Mouse (Mus musculus) hindbrain, embryonic 15.5 days (tissue): ENCODE measurements at regions not wholly inside any gene's neighbourhood (a gene's known extent, or its start where the extent isn't known, plus 50 kb on each side); places are given as distances from the start of the nearest gene placed in this dataset.

ENCODE experiments used
- ATAC-seq: fragments of 200-750 bp; cut with Nextera tagmentation; 2 replicates; pipeline ENCODE4 v1.8.0; 2017; ENCODE audit warnings: low read depth, moderate number of reproducible peaks, moderate TSS enrichment; ENCODE audit not compliant: low FRiP score
- H3K27ac ChIP-seq: fragments of 300-500 bp; sonication (generic); replicated peaks from 2 replicates; pipeline ENCODE4 v1.5.1; 2015; ENCODE audit warnings: mild to moderate bottlenecking, inconsistent platforms
- H3K27me3 ChIP-seq: fragments of 300-500 bp; sonication (generic); 2 replicates; pipeline ENCODE4 v1.6.1; 2015; ENCODE audit warnings: control low read depth, inconsistent platforms
- H3K36me3 ChIP-seq: fragments of 300-500 bp; sonication (generic); 2 replicates; pipeline ENCODE4 v1.6.1; 2015; ENCODE audit warnings: control low read depth, inconsistent platforms
- H3K4me1 ChIP-seq: fragments of 300-500 bp; sonication (generic); replicated peaks from 2 replicates; pipeline ENCODE4 v1.6.1; 2015; ENCODE audit warnings: control low read depth, inconsistent platforms
- H3K4me2 ChIP-seq: fragments of 300-500 bp; sonication (generic); 2 replicates; pipeline ENCODE4 v1.6.1; 2015; ENCODE audit warnings: moderate library complexity, mild to moderate bottlenecking, inconsistent platforms
- H3K4me3 ChIP-seq: fragments of 300-500 bp; sonication (generic); 2 replicates; pipeline ENCODE4 v1.5.1; 2015; ENCODE audit warnings: mild to moderate bottlenecking, inconsistent platforms
- H3K9ac ChIP-seq: fragments of 300-500 bp; sonication (generic); 2 replicates; pipeline ENCODE4 v1.6.1; 2015; ENCODE audit warnings: inconsistent platforms
- H3K9me3 ChIP-seq: fragments of 300-500 bp; sonication (generic); 2 replicates; pipeline ENCODE4 v1.6.1; 2016; ENCODE audit warnings: control low read depth, inconsistent platforms
- WGBS: fragments of 180-500 bp; shearing (Covaris S2); methylation state at CpG from one replicate; pipeline ENCODE4 v1.1.7; 2015; 5-methylcytosine and 5-hydroxymethylcytosine counted together

- Histone ChIP-seq H3K4me3 (no peak overlapping the region), H3K27ac (no peak overlapping the region), H3K4me2 (no peak overlapping the region), H3K9me3 (no peaks in the 10 kb centered on the region), H3K27me3 (no peaks in the 10 kb centered on the region), H3K9ac (no peak overlapping the region), H3K36me3 (no peaks in the 10 kb centered on the region), H3K4me1 (peaks cover 5% of the 10 kb centered on the region; the same call in 1 of the 2 replicates)
- WGBS, result 53% methylated on average over 9 of the region's 9 CpGs
- ATAC-seq, result no peak
Measured at GRCm38 (mm10) chr2:61250068-61250800, 287.2 kb upstream of the Rbms1 start.

- H3K36me3 ChIP-seq, result no peaks in the 10 kb centered on the region
- H3K9me3 ChIP-seq, result no peaks in the 10 kb centered on the region
- ATAC-seq, result no peak
- no peaks in the 10 kb centered on the region for H3K27me3 ChIP-seq
- H3K9ac ChIP-seq, result no peak overlapping the region
- H3K4me3 ChIP-seq, result no peak overlapping the region
- 75% methylated on average over 4 of the region's 4 CpGs for WGBS
- H3K27ac ChIP-seq, result no peak overlapping the region
- no peak overlapping the region for H3K4me2 ChIP-seq
- H3K4me1 ChIP-seq, result peaks cover 5% of the 10 kb centered on the region; the same call in 1 of the 2 replicates
Measured at GRCm38 (mm10) chr2:61247956-61248355, 285.0 kb upstream of the Rbms1 start.

- WGBS, result 31% methylated on average over 2 of the region's 2 CpGs
- ATAC-seq, result no peak
- H3K27ac ChIP-seq, result no peak overlapping the region
Measured at GRCm38 (mm10) chr2:61247336-61247735, 284.3 kb upstream of the Rbms1 start.

GRCm38 (mm10) chr2:61246691-61247258, 283.8 kb upstream of the Rbms1 start:
- no peak overlapping the region for H3K4me2 ChIP-seq
- H3K27ac ChIP-seq, result no peak overlapping the region
- no peak overlapping the region for H3K4me3 ChIP-seq
- H3K27me3 ChIP-seq, result no peaks in the 10 kb centered on the region
- H3K4me1 ChIP-seq, result peaks cover 5% of the 10 kb centered on the region; the same call in 1 of the 2 replicates
- no peaks in the 10 kb centered on the region for H3K9me3 ChIP-seq
- no peak overlapping the region for H3K9ac ChIP-seq
- no peak for ATAC-seq
- WGBS, result 8% methylated on average over 3 of the region's 3 CpGs
- H3K36me3 ChIP-seq, result no peaks in the 10 kb centered on the region

More at GRCm38 (mm10) chr2:61247336-61247735, 284.3 kb upstream of the Rbms1 start:
- Histone ChIP-seq H3K36me3 (no peaks in the 10 kb centered on the region), H3K4me2 (no peak overlapping the region), H3K4me3 (no peak overlapping the region), H3K9me3 (no peaks in the 10 kb centered on the region), H3K9ac (no peak overlapping the region), H3K27me3 (no peaks in the 10 kb centered on the region), H3K4me1 (peaks cover 5% of the 10 kb centered on the region; the same call in 1 of the 2 replicates)

GRCm38 (mm10) chr2:61245526-61245925, 282.5 kb upstream of the Rbms1 start:
- no peak overlapping the region for H3K4me3 ChIP-seq
- H3K4me2 ChIP-seq, result no peak overlapping the region
- ATAC-seq, result no peak
- H3K9ac ChIP-seq, result no peak overlapping the region
- no peaks in the 10 kb centered on the region for H3K27me3 ChIP-seq
- no peaks in the 10 kb centered on the region for H3K36me3 ChIP-seq
- no peak overlapping the region for H3K27ac ChIP-seq
- no peaks in the 10 kb centered on the region for H3K9me3 ChIP-seq
- WGBS, result 83% methylated on average over 7 of the region's 7 CpGs
- peaks cover 5% of the 10 kb centered on the region; the same call in 1 of the 2 replicates for H3K4me1 ChIP-seq

GRCm38 (mm10) chr2:61221676-61222075, 258.7 kb upstream of the Rbms1 start:
- no peak for ATAC-seq
- 78% methylated on average over 3 of the region's 3 CpGs for WGBS
- no peaks in the 10 kb centered on the region for H3K36me3 ChIP-seq
- H3K4me3 ChIP-seq, result no peak overlapping the region
- no peak overlapping the region for H3K4me2 ChIP-seq
- no peak overlapping the region for H3K9ac ChIP-seq
- no peaks in the 10 kb centered on the region for H3K4me1 ChIP-seq
- H3K27ac ChIP-seq, result no peak overlapping the region
- H3K9me3 ChIP-seq, result no peaks in the 10 kb centered on the region
- no peaks in the 10 kb centered on the region for H3K27me3 ChIP-seq

- Histone ChIP-seq H3K27ac (no peak overlapping the region), H3K27me3 (no peaks in the 10 kb centered on the region), H3K4me1 (no peaks in the 10 kb centered on the region), H3K4me3 (no peak overlapping the region), H3K9ac (no peak overlapping the region), H3K4me2 (no peak overlapping the region), H3K36me3 (no peaks in the 10 kb centered on the region), H3K9me3 (no peaks in the 10 kb centered on the region)
- ATAC-seq, result no peak
- 91% methylated on average over 2 of the region's 2 CpGs for WGBS
Measured at GRCm38 (mm10) chr2:61221157-61221556, 258.2 kb upstream of the Rbms1 start.

GRCm38 (mm10) chr2:61213951-61214350, 251.0 kb upstream of the Rbms1 start:
- H3K27me3 ChIP-seq, result no peaks in the 10 kb centered on the region
- no peaks in the 10 kb centered on the region for H3K36me3 ChIP-seq
- 92% methylated on average over 1 of the region's 1 CpGs for WGBS
- no peak overlapping the region for H3K27ac ChIP-seq
- H3K4me2 ChIP-seq, result no peak overlapping the region
- no peak overlapping the region for H3K9ac ChIP-seq
- no peaks in the 10 kb centered on the region for H3K4me1 ChIP-seq
- H3K4me3 ChIP-seq, result no peak overlapping the region
- no peak for ATAC-seq
- no peaks in the 10 kb centered on the region for H3K9me3 ChIP-seq

GRCm38 (mm10) chr2:61201387-61201786, 238.4 kb upstream of the Rbms1 start:
- no peak for ATAC-seq

GRCm38 (mm10) chr2:61193976-61194375, 231.0 kb upstream of the Rbms1 start:
- H3K4me2 ChIP-seq, result no peak overlapping the region
- 0 out of 2 replicates have a peak, but pooled peaks cover under 1% of the 10 kb centered on the region for H3K4me1 ChIP-seq
- no peak overlapping the region for H3K9ac ChIP-seq
- no peaks in the 10 kb centered on the region for H3K9me3 ChIP-seq
- no peak overlapping the region for H3K4me3 ChIP-seq
- 78% methylated on average over 2 of the region's 2 CpGs for WGBS
- no peaks in the 10 kb centered on the region for H3K27me3 ChIP-seq
- H3K36me3 ChIP-seq, result no peaks in the 10 kb centered on the region
- no peak for ATAC-seq
- no peak overlapping the region for H3K27ac ChIP-seq

More at GRCm38 (mm10) chr2:61201387-61201786, 238.4 kb upstream of the Rbms1 start:
- H3K27me3 ChIP-seq, result no peaks in the 10 kb centered on the region
- no peak overlapping the region for H3K4me3 ChIP-seq
- H3K27ac ChIP-seq, result no peak overlapping the region
- H3K4me2 ChIP-seq, result no peak overlapping the region
- no peaks in the 10 kb centered on the region for H3K36me3 ChIP-seq
- H3K9ac ChIP-seq, result no peak overlapping the region
- 0 out of 2 replicates have a peak, but pooled peaks cover 6% of the 10 kb centered on the region for H3K4me1 ChIP-seq
- no peaks in the 10 kb centered on the region for H3K9me3 ChIP-seq

GRCm38 (mm10) chr2:61182424-61182979, 219.5 kb upstream of the Rbms1 start:
- Histone ChIP-seq H3K36me3 (no peaks in the 10 kb centered on the region), H3K4me1 (no peaks in the 10 kb centered on the region), H3K4me2 (no peak overlapping the region), H3K27me3 (no peaks in the 10 kb centered on the region), H3K4me3 (no peak overlapping the region), H3K27ac (no peak overlapping the region), H3K9me3 (no peaks in the 10 kb centered on the region), H3K9ac (no peak overlapping the region)
- no peak for ATAC-seq
- WGBS, result 46% methylated on average over 8 of the region's 8 CpGs

- no peaks in the 10 kb centered on the region for H3K4me1 ChIP-seq
- H3K9ac ChIP-seq, result no peak overlapping the region
- no peak for ATAC-seq
- H3K4me2 ChIP-seq, result no peak overlapping the region
- no peak overlapping the region for H3K4me3 ChIP-seq
- H3K9me3 ChIP-seq, result no peaks in the 10 kb centered on the region
- WGBS, result 85% methylated on average over 2 of the region's 2 CpGs
- no peaks in the 10 kb centered on the region for H3K36me3 ChIP-seq
- no peaks in the 10 kb centered on the region for H3K27me3 ChIP-seq
- H3K27ac ChIP-seq, result no peak overlapping the region
Measured at GRCm38 (mm10) chr2:61177801-61178200, 214.8 kb upstream of the Rbms1 start.
